Mouse (Mus musculus): ENCODE measurements around the gene Sfxn3.

The Sfxn3 gene

DNA sequence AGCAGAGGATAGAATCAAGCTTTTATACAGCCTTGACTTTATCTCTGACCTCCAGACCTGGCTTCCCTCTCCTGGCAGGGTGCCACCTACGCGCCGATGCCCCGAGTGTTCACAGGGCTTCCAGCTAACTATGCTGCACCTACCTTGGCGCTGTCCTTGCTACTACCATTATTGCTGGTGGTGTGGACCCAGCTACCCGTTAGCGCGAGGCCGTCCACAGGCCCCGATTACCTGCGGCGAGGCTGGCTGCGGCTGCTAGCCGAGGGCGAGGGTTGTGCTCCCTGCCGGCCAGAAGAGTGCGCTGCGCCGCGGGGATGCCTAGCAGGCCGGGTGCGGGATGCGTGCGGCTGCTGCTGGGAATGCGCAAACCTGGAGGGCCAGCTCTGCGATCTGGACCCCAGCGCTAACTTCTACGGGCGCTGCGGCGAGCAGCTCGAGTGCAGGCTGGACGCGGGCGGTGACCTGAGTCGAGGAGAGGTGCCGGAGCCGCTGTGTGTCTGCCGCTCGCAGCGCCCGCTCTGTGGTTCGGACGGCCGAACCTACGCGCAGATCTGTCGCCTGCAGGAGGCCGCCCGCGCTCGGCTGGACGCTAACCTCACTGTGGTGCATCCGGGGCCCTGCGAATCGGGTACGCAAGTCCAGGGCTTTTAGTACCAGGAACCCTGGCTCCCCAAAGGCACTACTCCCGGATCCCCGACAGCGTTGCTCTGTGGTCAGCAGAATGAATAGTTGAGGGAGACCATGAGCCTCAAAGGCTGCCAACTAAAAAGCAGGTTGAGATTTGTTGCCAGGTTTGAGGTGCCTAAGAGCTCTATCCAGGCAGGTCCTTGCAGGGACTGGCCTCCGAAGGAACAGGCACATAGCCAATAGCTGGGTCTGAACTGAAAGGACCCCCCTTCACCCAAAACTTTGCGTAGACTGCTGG is 29.5 kb downstream of the Sfxn3 start:
- peak; percentile 68 for DNase-seq (ENCODE audit: low read depth)

DNA sequence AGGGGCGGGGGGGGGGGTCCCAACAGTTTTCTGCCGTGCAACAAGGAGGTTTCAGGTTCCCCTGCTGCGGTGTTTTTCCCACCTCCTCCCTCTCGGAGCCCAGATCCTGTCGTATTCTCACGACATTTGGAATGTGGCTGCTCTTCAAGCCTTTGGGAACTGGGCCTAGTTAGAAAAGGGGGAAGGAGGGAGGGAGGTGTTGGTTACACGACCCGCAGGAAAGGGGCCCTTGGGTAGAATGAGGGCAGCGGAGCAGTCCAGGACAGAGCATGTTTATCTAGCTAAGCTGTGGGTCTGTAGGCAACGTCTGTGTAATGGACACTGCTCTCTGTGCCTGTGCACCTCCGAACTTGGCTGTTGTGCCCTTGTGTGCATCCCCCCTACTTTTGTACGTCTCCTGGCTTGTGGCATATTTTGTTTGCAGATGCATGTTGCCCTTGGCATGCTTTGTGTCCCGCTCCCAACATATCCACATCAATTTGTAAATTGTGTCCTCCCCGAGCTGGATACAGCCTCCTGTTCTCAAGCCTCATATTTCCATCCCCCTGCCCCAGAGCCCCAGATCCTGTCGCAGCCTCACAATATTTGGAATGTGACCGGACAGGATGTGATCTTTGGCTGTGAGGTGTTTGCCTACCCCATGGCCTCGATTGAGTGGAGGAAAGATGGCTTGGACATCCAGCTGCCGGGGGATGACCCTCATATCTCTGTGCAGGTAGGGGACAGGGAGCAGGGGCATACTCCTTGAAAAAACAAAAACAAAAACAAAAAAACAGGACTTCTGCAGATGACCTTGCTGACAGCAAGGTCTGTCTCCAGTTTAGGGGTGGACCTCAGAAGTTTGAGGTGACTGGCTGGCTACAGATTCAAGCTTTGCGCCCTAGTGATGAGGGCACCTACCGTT is 30.7 kb downstream of the Sfxn3 start:
- DNase-seq (ENCODE audit: low read depth), result no peak

DNA sequence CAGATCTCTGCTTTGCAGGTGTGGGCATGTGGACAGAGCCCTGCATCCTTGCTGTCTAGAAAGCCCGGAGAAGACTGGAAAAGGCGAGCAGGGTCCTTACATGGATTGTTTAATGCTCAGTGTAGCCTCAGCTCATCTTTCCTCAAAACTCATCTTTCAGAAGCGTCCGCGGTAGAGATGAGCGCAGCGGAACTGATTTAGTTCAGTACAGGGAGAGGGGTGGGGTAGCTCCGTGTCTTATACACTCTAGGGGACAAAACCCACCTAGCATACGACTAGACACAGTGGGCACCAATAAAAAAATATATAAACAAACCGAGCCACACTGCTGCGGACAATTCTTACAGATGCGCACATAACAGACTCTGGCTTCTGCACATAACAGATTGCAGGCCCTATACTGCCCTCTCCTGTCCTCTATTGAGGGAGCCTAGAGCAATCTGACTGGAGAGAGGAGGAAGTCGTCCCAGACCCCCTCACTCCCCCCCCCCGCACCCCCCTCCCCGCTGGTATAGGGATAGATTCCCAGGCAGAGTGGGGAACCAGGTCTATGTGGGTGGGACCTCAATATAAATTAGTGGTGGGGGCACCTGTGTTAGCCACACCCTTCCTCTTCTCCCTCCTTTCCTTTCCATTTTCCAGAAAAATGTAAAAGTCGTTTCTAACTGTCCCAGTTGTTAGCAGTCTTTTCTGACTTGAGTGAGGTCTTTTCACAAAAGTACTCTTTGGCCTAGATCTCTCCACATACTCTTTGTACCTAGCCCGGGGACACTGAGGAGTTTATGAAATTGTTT is 31.9 kb downstream of the Sfxn3 start:
- peak; percentile 52 for DNase-seq (ENCODE audit: low read depth)

DNA sequence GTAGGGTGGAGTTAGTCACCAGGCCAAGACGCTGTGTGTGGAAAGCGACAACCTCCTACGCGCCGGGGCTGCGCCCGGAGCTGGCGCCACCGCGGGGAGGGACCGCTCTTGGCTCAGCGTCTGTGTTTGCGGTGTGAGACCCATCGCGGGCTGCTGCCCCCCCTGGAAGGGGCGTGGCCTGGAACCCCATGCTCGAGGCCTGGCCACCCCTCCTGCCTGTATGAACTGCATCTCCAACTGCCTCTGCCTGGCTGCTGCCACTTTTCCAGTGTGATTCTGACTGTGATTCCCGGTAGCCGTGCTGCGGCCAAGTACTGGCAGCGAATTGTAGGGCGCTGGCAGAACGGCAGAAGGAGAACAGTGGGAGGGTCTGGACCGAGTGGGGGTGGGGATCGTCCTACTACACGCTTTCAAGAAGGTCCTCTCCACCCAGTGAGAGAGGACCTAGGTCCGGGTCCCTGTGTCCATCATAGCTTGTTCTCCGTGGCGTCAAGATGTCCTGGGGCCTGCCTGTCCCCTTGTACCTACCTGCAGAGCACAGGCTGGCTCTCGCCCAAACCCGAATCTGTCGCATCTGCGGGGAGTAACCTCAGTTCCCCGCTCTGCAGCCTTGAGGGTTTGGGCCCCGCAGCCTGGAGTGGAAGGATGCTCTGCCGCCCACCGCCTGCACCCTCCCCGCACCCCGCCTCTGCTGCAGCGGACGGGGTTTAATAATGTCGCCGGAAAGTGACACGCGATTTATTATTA is 32.6 kb downstream of the Sfxn3 start:
- peak; percentile 85 for DNase-seq (ENCODE audit: low read depth)

- DNase-seq (ENCODE audit: low read depth), result no peak
Measured at GRCm38 (mm10) chr19:45080711-45081110, 33.4 kb downstream of the Sfxn3 start.

DNA sequence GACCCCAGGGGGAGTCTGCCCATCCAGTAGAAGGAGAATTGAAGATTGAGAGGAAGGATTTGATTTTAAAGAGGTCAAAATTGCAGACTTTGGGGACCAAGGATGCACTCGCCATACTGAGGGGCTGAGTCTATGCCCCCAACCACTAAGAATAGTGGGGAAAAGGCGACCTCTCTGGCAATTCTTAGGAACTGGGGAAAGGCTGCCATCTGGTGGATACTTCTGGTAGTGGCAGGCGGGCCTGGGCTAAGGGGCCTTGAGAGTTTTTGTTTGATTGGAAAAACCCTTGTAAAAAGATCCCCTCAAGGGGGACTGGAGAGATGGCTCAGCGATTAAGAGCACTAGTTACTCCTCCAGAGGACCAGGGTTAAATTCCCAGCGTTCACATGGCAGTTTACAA is 34.0 kb downstream of the Sfxn3 start:
- peak; percentile 87 for DNase-seq (ENCODE audit: low read depth)

DNA sequence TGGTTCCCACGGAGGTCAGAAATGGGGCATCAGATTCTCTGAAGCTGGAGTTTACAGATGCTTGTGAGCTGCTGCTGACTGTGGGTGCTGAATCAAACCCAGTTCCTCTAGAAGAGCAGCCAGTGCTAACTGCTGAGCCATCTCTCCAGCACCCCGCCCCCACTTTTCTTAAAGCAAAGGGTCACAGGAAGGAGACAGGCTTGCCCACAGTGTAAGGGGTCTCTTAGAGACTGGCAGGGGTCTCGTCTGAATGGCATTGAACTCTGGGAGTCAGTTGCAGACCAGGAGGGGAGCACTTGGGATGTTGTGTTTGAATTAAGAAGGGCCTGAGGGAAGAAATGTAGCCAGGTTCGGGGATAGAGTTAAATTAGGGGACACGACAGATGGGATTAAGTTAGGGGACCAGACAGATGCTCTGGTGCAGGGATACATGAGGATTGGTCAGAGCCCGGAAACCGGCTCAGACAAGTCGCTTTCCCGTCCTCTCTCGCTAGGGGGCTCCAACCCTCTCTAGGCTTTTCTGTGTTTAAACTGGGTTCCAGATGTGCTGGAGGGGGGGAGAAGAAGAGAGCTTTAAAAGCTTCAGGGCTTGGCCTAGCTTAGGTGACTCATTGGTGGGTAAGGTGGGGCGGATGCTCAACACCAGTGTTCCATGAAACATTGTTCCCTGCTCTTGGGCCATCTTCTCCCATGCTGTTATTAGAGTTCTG is 34.7 kb downstream of the Sfxn3 start:
- peak; percentile 74 for DNase-seq (ENCODE audit: low read depth)

DNA sequence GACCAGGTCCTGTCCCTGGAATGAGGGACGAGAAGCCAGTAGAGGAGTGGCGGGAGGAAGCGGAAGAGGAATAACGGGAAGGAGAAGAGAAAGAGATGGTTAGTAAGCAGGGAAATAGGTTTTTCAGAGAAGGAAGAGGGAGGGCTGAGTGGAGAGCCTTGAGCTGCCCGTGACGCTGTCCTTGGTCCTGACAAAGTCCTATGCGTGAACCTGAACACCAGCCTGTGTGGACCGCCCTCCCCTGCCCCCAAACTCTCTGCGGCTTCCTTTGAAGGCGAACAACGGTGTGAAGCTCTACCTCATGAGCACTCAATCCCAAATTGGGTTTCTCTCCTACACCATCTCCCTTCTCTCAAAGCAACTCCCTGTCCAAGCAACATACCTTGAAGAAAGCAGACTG is 50.6 kb downstream of the Sfxn3 start:
- DNase-seq (ENCODE audit: low read depth), result peak; percentile 35

GRCm38 (mm10) chr19:45100486-45101270 is 53.4 kb downstream of the Sfxn3 start:
- no peak for DNase-seq (ENCODE audit: low read depth)

- no peak for DNase-seq (ENCODE audit: low read depth)
Measured at GRCm38 (mm10) chr19:45105591-45105990, 58.3 kb downstream of the Sfxn3 start.

Measured in naive thymus-derived CD4-positive, alpha-beta T cell, adult 2 months (primary cell).